Mouse (Mus musculus) liver, adult 2 months (tissue): Measurements from ENCODE around the gene Saxo1.

ENCODE experiments used
- CTCF ChIP-seq: fragments of 200-500 bp; IDR thresholded peaks from 2 replicates; pipeline ENCODE4 v1.5.1; 2011; ENCODE audit warnings: low read depth, low read length, control low read depth
- POLR2A ChIP-seq: fragments of 200-500 bp; IDR thresholded peaks from 2 replicates; pipeline ENCODE4 v1.6.1; 2011; ENCODE audit warnings: low read length, control low read depth; ENCODE audit not compliant: insufficient read depth; ENCODE audit errors: extremely low read depth

- TF ChIP-seq CTCF = no peak
- TF ChIP-seq POLR2A = no peak
These were observed 71.2 kb downstream of the Saxo1 start for GRCm38 (mm10) chr4:86486901-86487300.
